In the genomic region with DNA sequence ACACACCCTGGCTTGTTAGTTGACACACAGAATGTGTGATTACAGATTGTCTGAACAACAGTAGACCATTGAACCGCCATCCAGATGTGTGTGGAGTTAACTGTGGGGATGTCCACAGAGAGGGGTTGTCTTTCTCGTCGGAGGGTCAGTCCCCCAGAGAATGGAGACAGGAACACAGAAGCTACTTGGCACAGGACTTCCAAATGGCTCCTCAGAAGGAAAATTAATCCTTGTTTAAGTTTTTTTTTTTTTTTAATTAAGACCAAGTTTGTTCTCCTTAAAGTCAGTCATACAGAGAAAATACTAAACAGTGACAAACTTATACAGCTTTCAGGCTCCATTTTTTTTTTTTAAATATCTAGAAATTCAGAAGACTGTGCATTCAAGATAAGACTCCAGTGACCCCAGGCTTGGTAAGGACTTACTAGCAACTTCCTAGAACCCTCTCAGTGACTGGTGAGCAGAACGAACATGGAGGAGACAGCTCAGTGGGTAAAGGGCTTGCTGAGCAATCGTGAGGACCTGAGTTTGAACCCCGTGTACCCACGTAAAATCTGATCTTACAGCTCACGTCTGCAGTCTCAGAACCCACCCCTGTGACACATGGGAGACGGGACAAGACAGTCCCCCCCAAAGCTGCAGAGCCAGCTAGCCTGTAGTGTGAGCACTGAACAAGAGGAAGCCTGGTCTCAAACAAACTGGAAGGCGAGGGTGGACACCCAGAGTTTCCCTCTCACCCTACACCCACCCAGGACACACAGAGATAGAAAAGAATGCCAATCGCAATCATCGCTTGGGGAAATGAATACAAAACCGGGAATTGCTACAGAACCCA, we compare ENCODE assay signal across 23 mouse cellular contexts.
DNase-seq lines count a peak whose midpoint lies in the region; ATAC-seq and TF ChIP-seq lines count a peak whose summit lies in the region.
"Had no signal": no experiment of that assay in that cellular context is flagged by ENCODE, and none has a peak within 500 bp of the region (broad histone marks: within the 10 kb centered on the region; RNA-seq: fewer than 3 reads in every experiment).

No protein-coding gene starts in this region.

- no peak overlapping the region for H3K9ac ChIP-seq in liver, embryonic 15.5 days
- H3K9ac ChIP-seq: forebrain, embryonic 13.5 days; heart, embryonic 15.5 days; hindbrain, embryonic 13.5 days; neural tube, embryonic 15.5 days had no signal

- H3K27ac ChIP-seq in heart, embryonic 10.5 days = peak overlapping the region; percentile 69; the same call in 1 of the 2 replicates
- no peak overlapping the region; the same call in 1 of the 2 replicates for H3K27ac ChIP-seq in liver, embryonic 15.5 days (replicated peaks)
- H3K27ac ChIP-seq: forebrain, embryonic 13.5 days; hindbrain, embryonic 13.5 days; neural tube, embryonic 15.5 days had no signal

- no peaks in the 10 kb centered on the region for H3K9me3 ChIP-seq in heart, embryonic 10.5 days
- H3K9me3 ChIP-seq in G1E (replicated peaks) = no peaks in the 10 kb centered on the region
- no peaks in the 10 kb centered on the region for H3K9me3 ChIP-seq in liver, embryonic 15.5 days (replicated peaks)
- H3K9me3 ChIP-seq: forebrain, embryonic 13.5 days; heart, embryonic 15.5 days; hindbrain, embryonic 13.5 days; neural tube, embryonic 15.5 days had no signal

- no peak for TF ChIP-seq CTCF in G1E (IDR thresholded peaks at IDR 0.05; ENCODE audit: low read depth, low read length)

- no peak overlapping the region for H3K4me3 ChIP-seq in heart, embryonic 10.5 days
- H3K4me3 ChIP-seq in G1E (ENCODE audit: low read depth, low read length) = no peak overlapping the region; the same call in 1 of the 2 replicates
- H3K4me3 ChIP-seq in liver, embryonic 15.5 days (replicated peaks) = no peak overlapping the region
- H3K4me3 ChIP-seq: erythroblast, embryonic 14.5 days; forebrain, embryonic 13.5 days; heart, embryonic 15.5 days; hindbrain, embryonic 13.5 days; myocyte; neural tube, embryonic 15.5 days had no signal

- WGBS in heart, embryonic 10.5 days = 85% methylated on average over 13 of the region's 13 CpGs
- WGBS in liver, embryonic 15.5 days (ENCODE audit: insufficient replicate concordance) = 40% methylated on average over 13 of the region's 13 CpGs

- peaks cover 13% of the 10 kb centered on the region; the same call in 1 of the 2 replicates for H3K27me3 ChIP-seq in heart, embryonic 10.5 days (ENCODE audit: insufficient read depth, poor library complexity, severe bottlenecking)
- H3K27me3 ChIP-seq in G1E (ENCODE audit: insufficient read depth, low read length) = no peaks in the 10 kb centered on the region
- no peaks in the 10 kb centered on the region for H3K27me3 ChIP-seq in liver, embryonic 15.5 days

- H3K36me3 ChIP-seq in heart, embryonic 10.5 days = no peaks in the 10 kb centered on the region
- peaks cover 62% of the 10 kb centered on the region for H3K36me3 ChIP-seq in G1E (replicated peaks)
- no peaks in the 10 kb centered on the region for H3K36me3 ChIP-seq in liver, embryonic 15.5 days (replicated peaks)
- H3K36me3 ChIP-seq: heart, embryonic 15.5 days; hindbrain, embryonic 13.5 days; neural tube, embryonic 15.5 days had no signal

- H3K4me1 ChIP-seq in heart, embryonic 10.5 days = peaks cover 79% of the 10 kb centered on the region
- peaks cover 56% of the 10 kb centered on the region for H3K4me1 ChIP-seq in G1E (ENCODE audit: insufficient read depth, low read depth, low read length)
- peaks cover 58% of the 10 kb centered on the region for H3K4me1 ChIP-seq in liver, embryonic 15.5 days (replicated peaks)

- DNase-seq in heart, embryonic 10.5 days (ENCODE audit: low spot score) = no peak
- DNase-seq in heart, postnatal 10 days = no peak
- peak; percentile 40 for DNase-seq in G1E (ENCODE audit: low spot score)
- DNase-seq in kidney, postnatal 25 days = no peak
- DNase-seq in gastrocnemius, postnatal 25 days = no peak
- DNase-seq: adrenal gland, postnatal 36 days; cerebellum, adult 2 months; cerebellum, postnatal 36 days; gastrocnemius, postnatal 10 days; kidney, adult 9 months; lung, postnatal 10 days; midbrain, embryonic 14.5 days; right cerebral cortex, postnatal 14 days; spleen, adult 18-20 months; thymus, postnatal 36 days had no signal

- no peak overlapping the region for H3K4me2 ChIP-seq in liver, embryonic 15.5 days
- H3K4me2 ChIP-seq: forebrain, embryonic 13.5 days; hindbrain, embryonic 13.5 days; neural tube, embryonic 15.5 days had no signal

- no peak for ATAC-seq in G1E (ENCODE audit: extremely low read depth, insufficient number of reproducible peaks, low FRiP score, poor library complexity, severe bottlenecking)
- ATAC-seq in common myeloid progenitor, adult 5-6 weeks (replicated peaks; ENCODE audit: low read depth, poor library complexity, severe bottlenecking) = peak; percentile 19; the same call in 1 of the 2 replicates
- ATAC-seq in liver, embryonic 15.5 days (ENCODE audit: insufficient read depth) = peak; percentile 45; the same call in 1 of the 2 replicates
- ATAC-seq: forebrain, embryonic 13.5 days had no signal

- intact Hi-C loops in heart, postnatal 10 days (cut with DNase I) = no loop called here
